Mouse (Mus musculus) cerebellum, adult 2 months (tissue): ENCODE results near the gene Fam185a.

ENCODE experiments used
- CTCF ChIP-seq: fragments of 200-500 bp; IDR thresholded peaks from 2 replicates; pipeline ENCODE4 v1.5.1; 2011; ENCODE audit warnings: low read depth, mild to moderate bottlenecking, control low read depth, low read length, moderate library complexity, borderline replicate concordance; ENCODE audit not compliant: insufficient read depth
- POLR2A ChIP-seq: fragments of 200-500 bp; IDR thresholded peaks from 2 replicates; pipeline ENCODE4 v1.6.1; 2011; ENCODE audit warnings: low read length, control low read depth, borderline replicate concordance; ENCODE audit not compliant: insufficient read depth

DNA sequence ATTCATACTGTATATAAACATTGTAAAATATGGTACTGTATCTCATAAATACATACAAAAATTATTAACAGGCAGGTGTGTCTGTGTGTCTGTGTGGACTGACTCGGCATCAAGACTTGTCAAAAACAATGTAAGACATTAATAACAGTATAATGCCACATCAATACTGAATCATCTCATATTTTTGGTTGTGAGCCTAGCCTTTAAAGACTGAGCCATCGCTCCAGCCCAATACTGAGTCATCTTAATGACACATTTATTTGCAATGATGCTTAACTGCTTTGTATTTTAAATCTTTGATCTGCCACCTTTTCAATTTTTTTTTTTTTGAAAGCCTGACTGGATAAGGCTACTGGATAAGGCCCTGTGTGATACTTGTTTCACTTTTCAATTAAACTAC, 73.7 kb downstream of the Fam185a start:
- TF ChIP-seq POLR2A, result no peak
- TF ChIP-seq CTCF, result no peak
